Mouse (Mus musculus): ENCODE data around the gene Bpi.

The Bpi gene

DNA sequence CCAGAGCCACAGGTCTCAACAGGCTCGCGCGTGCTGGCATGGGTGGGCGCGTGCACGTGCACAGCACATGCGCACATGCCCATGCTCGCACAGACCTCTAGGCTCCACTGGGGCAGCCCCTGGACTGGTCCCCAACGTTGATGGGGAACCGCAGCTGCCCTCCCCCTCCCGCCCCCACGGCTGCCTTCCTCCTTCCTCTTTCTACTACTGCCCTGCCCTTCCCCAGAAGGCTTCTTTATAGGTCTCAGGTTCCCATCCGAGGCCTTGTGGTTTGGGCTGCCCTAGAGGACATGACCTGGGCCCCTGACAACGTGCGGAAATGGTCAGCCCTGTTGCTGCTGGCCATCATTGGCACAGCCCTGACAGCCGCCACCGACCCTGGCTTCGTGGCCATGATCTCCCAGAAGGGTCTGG, at the start of gene Bpi:
Gene Bpi (plus strand): TSS at position 90 of the 414 bp plus-strand sequence.
- DNase-seq: no peak

DNA sequence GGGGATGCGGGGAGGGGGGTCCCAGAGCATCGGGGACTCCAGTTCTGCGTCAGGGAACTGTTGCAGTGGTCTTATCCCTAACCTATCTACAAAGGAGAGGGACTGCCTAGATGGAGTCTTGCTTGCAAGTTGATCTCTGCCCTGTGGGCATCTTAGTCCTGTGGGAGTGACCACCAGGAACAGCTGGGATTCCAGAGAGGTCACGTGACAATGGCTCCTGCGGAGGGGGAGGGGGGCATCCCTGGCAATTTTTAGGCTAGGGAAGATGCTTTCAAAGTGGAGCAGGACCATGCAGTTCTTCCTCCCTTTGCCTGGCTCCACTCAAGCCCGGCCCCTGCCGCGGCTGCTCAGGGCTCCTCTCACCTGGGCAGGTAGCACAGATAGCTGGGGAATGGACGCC, 48.1 kb upstream of the Bpi start:
- DNase-seq: no peak

DNA sequence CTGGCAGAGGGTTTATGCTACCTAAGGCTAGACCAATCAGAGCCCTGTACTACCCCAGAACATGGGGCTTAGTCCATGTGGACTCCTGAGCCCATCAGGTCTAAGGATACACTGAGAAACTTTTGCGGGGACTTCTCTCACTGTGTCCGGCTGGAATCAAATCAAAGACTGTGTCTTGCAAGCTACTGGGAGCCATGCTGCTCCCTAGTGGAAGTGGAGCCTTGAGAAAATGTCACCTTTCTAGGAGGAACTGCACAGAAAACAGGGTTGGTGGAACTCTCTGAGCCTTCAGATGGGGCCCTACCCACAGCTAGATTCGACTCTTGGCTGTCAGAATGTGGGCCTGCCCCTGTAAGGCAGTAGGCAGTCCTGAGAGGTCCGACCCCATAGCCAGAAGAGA, 47.4 kb upstream of the Bpi start:
- peak; percentile 26 for DNase-seq

DNA sequence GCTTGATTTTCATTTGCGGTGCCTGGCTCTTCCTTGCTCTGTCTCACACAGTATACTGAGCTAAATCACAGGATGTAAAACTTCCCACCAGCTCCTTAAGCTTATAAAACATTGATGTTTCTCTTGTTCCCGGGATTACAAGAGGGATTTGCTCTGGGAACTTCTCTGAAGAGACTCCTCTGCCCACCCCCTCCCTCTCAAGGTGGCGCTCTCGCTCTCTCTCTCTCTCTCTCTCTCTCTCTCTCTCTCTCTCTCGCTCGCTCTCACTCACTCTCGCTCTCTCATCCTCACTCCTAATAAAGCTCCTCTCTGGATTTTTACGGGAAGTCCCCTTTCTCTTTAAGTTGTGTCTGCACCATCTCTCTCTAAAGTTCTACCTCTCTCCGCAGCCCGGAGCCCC, 46.9 kb upstream of the Bpi start:
- DNase-seq: no peak

DNA sequence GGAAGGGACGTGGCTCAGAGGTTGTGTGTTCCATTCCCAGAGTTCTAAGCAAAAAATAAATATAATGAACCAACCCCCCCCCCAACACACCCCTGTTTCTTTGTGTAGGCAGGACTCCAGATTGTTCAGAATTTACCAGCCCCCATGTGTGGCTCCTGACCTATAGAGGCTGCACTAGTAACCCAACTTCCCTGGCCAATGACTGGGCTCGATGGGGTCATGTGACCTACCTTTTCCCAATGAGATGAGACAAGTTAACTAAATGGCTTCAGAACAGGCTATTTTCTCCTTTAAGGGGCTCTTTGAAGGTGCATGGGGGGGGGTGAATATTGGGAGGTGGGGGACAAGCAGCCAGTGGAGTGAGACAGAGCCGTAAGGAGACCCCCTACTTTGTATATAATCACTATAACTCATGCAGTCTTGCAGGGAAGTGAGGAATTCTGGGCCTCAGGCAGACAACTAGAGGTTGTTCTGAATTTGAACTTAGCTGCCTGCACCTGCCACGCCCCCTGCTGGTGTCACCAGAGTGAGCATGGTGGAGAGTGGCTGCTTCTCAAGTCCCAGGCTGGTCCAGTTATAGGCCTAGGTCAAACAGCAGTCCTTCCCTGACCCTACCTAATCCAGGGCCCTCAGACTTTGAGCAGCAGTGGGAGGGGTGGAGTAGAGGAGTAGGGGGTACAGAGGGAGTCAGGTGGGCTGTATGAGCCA, 46.0 kb upstream of the Bpi start:
- DNase-seq: no peak

DNA sequence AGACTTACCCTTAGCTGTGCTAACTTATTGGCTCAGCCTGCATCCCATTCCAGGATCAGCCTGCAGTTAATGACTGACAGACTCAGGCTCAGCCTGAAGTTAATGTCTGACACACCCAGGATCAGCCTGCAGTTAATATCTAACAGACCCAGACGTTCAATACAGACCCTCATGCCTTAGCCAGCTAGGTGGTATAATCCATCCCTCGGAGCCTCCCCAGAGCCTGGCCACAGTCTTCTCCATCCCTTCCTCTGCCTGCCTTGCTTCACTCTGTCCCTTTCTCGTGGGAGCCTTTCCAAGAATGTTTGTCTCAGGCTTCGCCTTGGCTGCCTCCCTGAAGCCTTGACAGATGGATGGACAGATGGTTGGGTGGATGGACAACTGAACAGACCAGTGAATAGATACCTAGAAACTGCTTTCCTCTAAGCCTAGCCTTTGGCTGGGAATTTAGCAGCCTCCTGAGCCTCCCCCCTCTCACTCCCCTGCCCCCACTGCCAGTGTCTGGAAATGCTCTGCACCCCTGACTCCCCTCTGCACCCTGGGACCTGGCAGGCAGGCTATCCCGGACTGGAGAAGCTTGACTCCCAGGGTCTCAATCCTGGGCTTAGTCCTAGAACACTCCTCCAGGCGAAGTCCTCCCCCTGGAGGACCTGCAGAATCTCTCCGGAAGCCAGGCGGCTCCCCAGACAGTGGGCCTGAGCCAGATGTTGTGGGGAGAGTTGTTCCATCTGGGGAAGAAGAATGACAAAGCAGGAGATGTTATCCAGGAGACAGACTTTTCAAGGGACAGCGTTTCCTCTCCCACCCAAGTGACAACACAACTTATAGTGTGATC, 42.4 kb upstream of the Bpi start:
- no peak for DNase-seq

DNA sequence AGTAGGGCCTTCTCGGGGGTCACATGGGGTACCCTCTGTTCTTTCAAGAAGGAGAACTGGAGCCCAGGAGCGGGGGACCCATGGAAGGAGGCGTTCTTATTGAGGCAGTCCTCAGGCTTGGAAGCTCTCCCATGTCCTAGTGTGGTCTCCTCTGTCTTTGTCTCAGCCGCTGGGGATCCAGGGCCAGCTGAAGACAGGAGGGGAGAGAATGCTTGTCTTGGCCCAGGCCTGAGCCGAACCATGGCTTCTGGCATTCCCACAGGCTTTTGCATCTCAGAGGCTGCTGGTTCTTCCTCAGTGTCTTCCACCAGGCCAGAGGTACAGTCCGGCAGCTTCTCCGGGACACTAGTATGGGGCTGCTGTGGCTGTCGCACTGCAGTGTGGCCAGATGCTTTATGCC, 41.4 kb upstream of the Bpi start:
- DNase-seq: no peak

DNA sequence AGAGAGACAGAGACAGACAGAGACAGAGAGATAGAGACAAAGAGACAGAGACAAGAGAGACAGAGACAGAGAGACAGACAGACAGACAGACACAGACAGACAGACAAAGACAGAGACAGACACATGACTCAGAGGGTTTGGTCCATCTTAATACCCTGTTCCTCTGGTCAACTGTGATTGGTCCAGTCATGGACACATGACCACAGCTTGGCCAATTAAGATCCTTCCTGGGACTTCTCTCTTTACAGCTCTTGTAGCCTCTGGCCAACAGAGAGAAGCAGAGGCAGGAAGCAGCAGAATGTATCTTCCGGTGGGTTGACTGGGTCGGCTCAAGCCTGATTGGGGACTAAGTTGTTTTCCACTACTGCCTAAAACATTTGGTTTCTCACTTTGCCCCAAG, 38.3 kb upstream of the Bpi start:
- no peak for DNase-seq

DNA sequence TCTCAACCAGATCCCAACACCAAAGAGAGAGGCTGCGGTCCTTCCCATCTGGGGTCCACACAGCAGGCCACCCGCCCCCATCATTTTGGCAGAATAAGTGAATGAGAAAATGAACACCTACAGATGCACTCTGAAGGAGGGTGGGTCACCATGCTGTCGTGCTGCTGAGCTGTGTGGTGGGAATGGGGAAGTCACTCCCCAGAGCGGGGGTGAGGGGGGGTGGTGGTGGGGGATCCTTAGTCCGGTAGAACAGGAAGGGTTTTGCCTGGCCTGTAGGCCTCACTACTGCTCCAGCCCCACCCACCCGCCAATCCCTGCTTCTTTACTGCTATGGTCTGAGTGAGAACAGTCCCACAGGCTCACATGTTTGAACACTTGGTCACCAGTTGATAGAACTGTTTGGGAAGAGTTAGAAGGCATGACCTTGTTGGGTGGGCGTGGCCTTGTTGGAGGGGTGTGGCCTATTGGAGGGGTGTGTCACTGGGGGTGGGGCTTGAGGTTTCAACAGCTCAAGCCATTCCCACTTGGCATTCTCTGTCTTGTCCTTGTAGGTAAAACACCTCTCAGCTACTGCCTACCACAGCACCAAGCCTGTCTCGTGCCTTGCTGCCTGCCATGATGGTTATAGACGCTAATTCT, 36.3 kb upstream of the Bpi start:
- DNase-seq: no peak

DNA sequence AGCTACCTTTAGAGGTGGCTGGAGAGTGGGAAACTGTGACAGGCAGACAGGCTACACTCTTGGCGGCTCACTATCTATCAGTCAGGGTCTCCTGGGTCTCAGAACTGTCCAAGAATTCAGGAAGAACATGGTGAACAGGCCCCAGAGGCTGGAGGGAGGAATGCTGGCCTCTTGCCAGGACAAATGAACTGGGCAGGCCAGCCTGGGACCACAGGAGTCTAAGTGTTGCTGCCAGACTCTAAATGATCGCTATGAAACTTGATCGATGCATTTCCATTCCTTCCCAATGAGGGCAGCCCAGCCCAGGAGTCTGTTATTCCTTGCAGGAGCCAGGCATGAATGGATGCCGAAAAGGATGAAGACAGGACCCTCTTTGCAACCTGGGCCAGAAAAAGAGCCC, 35.2 kb upstream of the Bpi start:
- DNase-seq: no peak

DNA sequence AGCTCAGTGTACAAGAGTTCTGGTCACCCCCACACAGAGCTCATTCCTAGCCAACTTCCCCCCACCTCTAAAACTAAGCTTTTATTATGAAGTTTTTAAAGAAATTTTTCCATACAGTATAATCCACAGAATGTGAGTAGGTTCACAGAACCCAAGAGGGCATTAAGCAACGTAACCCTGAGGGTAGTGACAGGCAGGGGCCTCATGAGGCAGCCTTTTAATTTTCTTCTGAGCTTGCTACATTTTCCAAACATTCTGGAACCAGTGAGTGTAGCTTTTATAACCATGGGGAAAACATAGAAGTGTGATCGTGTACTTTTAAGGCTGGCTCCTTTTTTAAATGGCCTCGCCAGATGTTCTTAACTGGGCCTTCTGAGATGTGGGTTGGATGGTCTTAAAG, 34.4 kb upstream of the Bpi start:
- no peak for DNase-seq

DNA sequence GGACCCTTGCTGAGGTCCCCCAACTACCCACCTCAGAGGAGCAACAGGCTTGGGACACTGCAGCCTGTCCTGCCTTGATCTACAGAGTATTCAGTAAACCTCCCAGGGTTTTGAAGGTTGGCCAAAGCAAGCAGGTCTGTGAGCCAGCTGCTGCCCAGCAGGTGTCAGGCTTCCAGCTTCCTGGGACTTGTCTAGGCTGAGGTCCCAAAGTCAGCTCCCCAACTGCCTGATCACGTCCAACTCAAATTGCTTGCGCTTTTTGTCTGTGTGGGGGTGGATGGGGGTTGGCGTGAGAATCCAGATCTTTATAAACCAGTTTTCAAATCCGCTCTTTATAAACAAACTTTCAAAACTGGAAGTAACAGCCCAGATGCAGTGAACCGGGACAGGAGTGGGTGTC, 32.6 kb upstream of the Bpi start:
- peak; percentile 29 for DNase-seq

DNA sequence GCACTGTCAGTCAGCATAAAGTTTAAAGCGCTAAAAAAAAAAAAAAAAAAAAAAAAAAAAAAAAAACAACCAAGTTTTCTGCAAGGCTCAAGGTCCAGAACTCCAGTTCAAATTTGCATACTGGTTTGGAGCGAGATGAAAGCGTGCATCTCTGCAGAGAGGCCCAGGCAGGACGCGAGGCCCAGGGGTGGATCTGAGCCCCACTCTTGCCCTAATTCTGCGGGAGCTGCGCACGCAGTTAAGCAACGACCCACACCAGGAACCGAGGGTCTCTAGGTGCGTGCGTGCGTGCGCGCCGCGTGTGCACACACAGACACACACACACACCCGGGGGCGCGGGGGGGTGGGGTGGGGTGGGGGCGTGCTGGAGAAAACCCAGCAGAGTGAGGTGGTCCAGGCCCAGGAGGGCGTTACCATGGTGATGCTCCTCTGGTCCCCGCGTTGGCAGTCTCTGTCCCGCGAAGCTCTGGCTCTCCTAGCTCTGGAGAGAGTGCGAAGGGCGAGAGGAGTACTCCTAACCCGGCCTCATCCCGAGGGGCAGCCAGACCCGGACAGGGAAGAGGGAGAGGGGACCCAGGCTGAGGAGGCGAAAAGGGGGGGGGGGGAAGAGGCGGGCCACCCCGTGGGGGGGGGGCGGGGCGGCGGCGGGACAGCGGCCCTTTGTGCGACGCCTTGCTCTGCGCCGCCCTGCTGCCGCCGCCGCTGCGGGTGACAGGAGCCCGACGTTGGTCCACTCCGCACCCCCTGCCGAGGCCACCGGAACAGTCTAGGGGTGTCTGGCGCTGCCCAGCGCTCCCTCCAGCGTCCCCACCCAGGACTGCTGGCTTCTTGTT, 29.0 kb upstream of the Bpi start, which contains the start of gene D630003M21Rik:
Gene D630003M21Rik (minus strand): TSS at position 553 of the 833 bp plus-strand sequence.
- DNase-seq: peak; percentile 33

DNA sequence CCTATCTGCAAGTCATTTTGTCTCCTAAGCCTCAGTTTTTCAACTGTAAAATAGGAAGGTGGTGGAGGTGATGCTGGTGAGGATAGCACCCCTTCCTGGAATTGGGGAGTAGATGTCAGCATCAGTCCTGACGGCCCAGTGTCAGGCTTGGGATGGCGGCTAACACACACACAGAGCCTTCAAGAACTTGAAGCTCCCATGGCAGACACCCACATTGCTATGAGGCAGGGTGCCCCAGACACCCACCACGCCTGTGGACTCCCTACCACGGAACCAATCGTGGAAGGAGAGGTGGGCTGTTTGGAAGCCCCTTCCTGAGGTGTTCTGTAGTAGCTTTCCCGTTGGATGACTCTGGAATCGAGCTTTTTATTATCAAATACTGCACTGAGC, 28.4 kb upstream of the Bpi start:
- no peak for DNase-seq

DNA sequence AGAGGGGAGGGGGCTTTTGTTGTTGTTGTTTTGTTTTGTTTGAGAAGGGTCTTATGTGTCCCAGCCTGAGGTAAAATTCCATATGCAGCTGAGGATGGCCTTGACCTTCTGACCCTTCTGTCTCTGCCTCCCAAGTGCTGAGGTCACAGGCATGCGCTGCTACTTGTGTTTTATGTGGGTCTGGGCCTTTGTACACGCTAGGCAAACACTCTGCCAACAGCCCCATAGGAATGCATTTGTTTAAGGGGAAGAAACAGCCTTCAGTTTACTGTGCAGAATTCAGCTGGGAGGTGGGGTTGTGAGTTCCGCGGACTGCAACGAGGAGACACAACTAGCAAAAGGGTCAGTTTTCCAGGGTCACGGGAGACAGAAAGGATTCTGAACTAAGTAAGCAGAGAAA, 27.3 kb upstream of the Bpi start:
- no peak for DNase-seq

DNA sequence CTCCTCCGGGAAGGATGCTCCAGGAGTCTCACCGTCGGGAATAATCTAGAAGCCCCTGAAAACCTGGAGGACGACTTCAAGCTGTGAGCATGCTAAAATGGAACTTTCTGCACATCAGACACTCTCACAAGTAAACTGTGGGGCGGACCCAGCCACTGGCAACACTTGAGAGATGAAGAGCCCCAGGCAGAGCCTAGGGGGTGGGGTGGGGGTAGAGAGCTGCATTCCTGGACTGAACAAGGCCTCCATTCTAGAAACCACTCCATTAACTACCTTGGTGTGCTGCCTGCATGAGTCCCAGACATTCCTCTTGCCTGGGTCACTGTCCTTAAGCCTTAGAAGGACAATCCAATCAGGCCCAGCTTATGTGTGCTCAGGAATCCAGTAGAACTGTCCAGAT, 26.8 kb upstream of the Bpi start:
- DNase-seq: no peak

DNA sequence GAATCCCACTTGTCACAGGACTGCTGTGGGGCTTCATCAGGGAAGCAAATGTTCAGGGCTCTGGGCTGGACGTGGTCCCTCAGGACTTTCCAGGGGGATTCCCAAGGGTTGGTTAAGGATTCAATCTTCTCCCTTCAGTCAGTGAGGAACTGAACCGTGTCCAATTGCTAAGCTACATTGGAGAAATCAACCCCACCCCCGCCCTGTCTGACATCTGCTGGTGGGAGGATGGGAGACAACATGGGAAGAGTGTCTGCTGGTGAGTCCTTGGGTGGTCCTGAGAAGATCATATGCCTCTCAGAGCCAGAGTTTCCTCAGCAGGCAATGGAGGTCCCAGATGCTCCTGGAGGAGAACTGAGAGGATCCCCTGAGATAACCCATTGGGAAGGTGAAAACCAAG, 25.5 kb upstream of the Bpi start:
- DNase-seq: no peak

DNA sequence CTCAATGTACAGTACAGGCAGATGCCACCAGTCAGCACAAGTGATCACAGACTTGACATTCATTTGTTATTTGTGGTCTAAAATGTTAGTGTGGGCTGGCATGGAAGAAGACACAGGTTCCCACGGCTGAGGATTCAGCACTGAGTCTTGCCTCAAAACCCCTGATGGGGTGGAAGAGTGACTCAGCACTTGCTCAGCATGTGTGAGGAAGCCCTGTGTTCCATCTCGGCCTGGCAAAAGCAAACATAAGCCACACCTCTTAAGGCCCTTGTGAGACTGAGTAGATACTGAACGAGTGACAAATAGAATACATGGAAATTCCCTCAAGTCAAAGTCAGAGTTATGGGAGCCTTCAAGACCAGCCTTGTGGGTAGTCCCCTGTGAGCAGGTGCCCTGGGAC, 24.8 kb upstream of the Bpi start:
- DNase-seq: no peak

DNA sequence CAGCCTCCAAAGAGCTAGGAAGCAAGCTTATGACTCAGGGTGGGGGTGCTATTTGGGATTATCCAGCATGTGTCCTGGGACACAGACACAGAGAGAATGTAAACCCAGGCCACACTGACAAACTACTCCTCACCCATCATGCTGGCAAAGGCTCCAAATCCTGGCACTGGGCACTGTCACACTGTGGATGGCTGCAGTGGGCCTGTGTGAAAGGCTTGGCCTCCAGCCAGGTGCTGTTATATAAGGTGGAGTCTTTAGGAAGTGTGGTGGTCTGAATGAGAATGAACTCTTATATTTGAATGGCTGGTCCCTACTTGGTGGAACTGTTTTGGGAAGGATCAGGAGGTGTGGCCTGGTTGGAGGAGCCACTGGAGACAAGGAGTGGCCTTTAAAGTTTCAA, 21.2 kb upstream of the Bpi start:
- DNase-seq: no peak

DNA sequence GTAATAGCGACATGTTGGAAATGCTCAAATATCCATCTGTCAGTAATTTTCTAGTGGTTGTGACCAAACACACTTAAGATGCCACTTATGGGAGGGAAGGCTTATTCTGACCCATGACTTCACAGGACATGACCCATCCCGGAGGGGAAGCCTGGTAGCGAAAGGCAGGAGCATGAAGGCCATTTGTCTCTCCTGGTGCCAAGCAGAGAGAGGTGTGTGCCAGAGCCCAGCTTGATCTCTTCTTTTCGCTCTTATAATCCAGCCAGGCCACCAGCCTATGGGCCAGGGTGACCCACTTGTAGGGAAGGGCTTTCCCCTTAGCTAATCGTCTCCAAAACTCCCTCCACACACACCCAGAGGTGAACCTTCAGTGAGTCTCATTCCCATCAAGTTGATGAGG, 19.8 kb upstream of the Bpi start:
- no peak for DNase-seq

DNA sequence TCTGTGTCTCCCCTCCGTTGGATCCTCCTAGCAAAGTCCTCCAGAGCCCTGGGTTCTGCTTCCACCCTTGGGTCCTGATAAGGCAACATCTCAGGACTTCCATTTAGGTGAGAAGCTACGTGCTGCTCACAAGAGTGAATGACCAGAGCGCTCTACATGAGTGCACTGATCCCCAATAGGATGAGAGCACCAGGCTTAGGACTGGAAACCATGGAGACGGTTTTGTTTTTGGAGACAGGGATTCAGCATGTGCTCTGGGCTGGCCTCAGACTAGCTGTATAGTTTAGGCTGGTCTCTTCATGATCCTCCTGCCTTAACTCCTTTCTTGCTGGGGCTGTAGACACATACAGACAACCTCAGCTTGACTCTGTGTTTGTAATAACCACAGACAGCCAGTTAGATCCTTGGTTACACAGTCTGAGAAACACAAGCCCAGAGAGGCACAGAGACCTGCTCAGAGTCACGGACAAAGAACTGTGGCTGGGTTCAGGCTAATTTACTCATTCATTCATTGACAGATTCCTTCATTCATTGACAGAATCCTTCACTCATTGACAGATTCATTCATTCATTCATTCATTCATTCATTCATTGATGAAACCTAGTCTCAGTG, 16.7 kb upstream of the Bpi start:
- DNase-seq: no peak

DNA sequence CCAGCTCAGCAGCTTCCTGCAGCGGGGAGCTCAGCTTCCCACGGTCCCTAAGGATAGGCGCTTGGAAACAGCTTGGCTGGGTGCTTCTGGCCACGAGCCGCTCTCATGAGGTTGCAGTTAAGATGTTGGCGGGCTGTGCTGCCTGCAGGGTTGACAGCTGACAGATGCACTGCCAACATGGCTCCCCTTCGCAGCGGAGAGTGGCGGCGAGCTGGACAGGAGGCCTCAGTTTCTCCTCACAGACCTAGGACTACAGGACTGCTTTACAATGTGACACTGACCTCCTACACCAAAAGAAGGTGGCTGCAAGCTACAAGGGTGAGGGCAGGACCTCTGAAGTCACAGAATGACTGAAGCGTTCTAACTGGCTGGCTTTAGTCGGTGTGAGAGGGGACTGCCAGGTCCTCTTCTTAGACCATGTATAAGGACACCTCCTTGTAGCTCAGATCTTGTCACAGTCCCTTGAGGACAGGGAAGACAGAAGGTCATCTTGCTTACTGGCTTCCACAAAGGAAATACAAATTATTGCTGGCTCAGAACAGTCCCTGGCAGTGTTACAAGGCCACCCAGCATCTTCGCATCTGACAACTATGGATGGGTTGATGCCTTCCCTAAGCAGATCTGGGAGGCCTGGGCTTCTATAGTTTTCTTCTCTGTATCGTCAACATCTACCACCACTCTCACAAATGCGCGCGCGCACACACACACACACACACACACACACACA, 15.6 kb upstream of the Bpi start:
- peak; percentile 70 for DNase-seq
